Mouse (Mus musculus): Measurements from ENCODE around the gene Rsbn1l. TPM values are rescaled to one million over a fixed set of nuclear protein-coding genes. Genes with fewer than 3 reads are reported as not detected.

Rsbn1l gene
- total RNA-seq, 2 experiments from 2014 or later: 11.3 to 13.3 TPM

GRCm38 (mm10) chr5:20904647-20905046 lies 51.6 kb downstream of the Rsbn1l start:
- DNase-seq: no peak

GRCm38 (mm10) chr5:20897446-20898167 lies 58.6 kb downstream of the Rsbn1l start:
- no peak for DNase-seq

GRCm38 (mm10) chr5:20884036-20884620 lies 72.1 kb downstream of the Rsbn1l start:
- no peak for DNase-seq

GRCm38 (mm10) chr5:20881915-20882800 lies 74.0 kb downstream of the Rsbn1l start, which contains the start of the genes Phtf2 and Tmem60:
Gene Phtf2 (minus strand): TSS chr5:20882124.
Gene Tmem60 (plus strand): TSS chr5:20882191.
- DNase-seq: peak; percentile 99

GRCm38 (mm10) chr5:20880797-20881775 lies 75.1 kb downstream of the Rsbn1l start:
- DNase-seq: peak; percentile 55 to 67

GRCm38 (mm10) chr5:20880386-20880785 lies 75.8 kb downstream of the Rsbn1l start:
- no peak for DNase-seq

- DNase-seq: no peak
These were observed 79.2 kb downstream of the Rsbn1l start for GRCm38 (mm10) chr5:20876934-20877426.

- no peak for DNase-seq
These were observed 83.1 kb downstream of the Rsbn1l start for GRCm38 (mm10) chr5:20873146-20873545.

- DNase-seq: no peak
These were observed 90.9 kb downstream of the Rsbn1l start for GRCm38 (mm10) chr5:20865193-20865755.

- DNase-seq: no peak
These were observed 91.8 kb downstream of the Rsbn1l start for GRCm38 (mm10) chr5:20864216-20864969.

GRCm38 (mm10) chr5:20861901-20862300 lies 94.3 kb downstream of the Rsbn1l start:
- DNase-seq: no peak

- DNase-seq: no peak
These were observed 95.6 kb downstream of the Rsbn1l start for GRCm38 (mm10) chr5:20860565-20860964.

GRCm38 (mm10) chr5:20858404-20858803 lies 97.8 kb downstream of the Rsbn1l start:
- no peak for DNase-seq

GRCm38 (mm10) chr5:20855066-20855465 lies 101.1 kb downstream of the Rsbn1l start:
- no peak for DNase-seq

- DNase-seq: no peak
These were observed 109.2 kb downstream of the Rsbn1l start for GRCm38 (mm10) chr5:20847010-20847409.

- DNase-seq: no peak
These were observed 112.4 kb downstream of the Rsbn1l start for GRCm38 (mm10) chr5:20843816-20844215.

GRCm38 (mm10) chr5:20843405-20843804 lies 112.8 kb downstream of the Rsbn1l start:
- DNase-seq: no peak
